Mouse (Mus musculus) cerebellum, postnatal 25 days (tissue): ENCODE results near the gene Serpina3f.
"Not testable (repeated sequence)": the region's sequence is repeated elsewhere in the genome, so short reads cannot be mapped to it uniquely, and the experiment has no call there.

Source experiments
- DNase-seq, 2 experiments: peaks; one replicate each; pipeline ENCODE4 v3.0.0; 2021; ENCODE audit warnings: mixed read lengths in 2 of 2

The Serpina3f gene

GRCm38 (mm10) chr12:104214445-104214753, at the start of gene Serpina3f:
Gene Serpina3f (plus strand): TSS chr12:104214544.
- no peak for DNase-seq

GRCm38 (mm10) chr12:104174747-104175146, 39.6 kb upstream of the Serpina3f start:
- DNase-seq: no peak

GRCm38 (mm10) chr12:104175636-104176035, 38.7 kb upstream of the Serpina3f start:
- no peak for DNase-seq

- DNase-seq: no peak
These were observed 35.8 kb upstream of the Serpina3f start for GRCm38 (mm10) chr12:104178577-104178976.

GRCm38 (mm10) chr12:104178987-104179386, 35.4 kb upstream of the Serpina3f start:
- DNase-seq: no peak

GRCm38 (mm10) chr12:104185046-104185445, 29.3 kb upstream of the Serpina3f start:
- no peak for DNase-seq

- no peak for DNase-seq
These were observed 28.2 kb upstream of the Serpina3f start for GRCm38 (mm10) chr12:104186041-104186581.

- DNase-seq: no peak
These were observed 25.1 kb upstream of the Serpina3f start for GRCm38 (mm10) chr12:104189246-104189645.

GRCm38 (mm10) chr12:104190852-104191251, 23.5 kb upstream of the Serpina3f start:
- DNase-seq: no peak

GRCm38 (mm10) chr12:104209149-104209548, 5.2 kb upstream of the Serpina3f start:
- no peak for DNase-seq

- no peak for DNase-seq
These were observed 4.5 kb upstream of the Serpina3f start for GRCm38 (mm10) chr12:104209802-104210201.

GRCm38 (mm10) chr12:104213689-104214444, 477 bp upstream of the Serpina3f start:
- DNase-seq: no peak

- DNase-seq: no peak
These were observed 905 bp downstream of the Serpina3f start for GRCm38 (mm10) chr12:104215249-104215648.

GRCm38 (mm10) chr12:104221616-104222015, 7.3 kb downstream of the Serpina3f start:
- DNase-seq: no peak

- no peak for DNase-seq
These were observed 9.3 kb downstream of the Serpina3f start for GRCm38 (mm10) chr12:104223690-104224089.

- no peak for DNase-seq
These were observed 10.4 kb downstream of the Serpina3f start for GRCm38 (mm10) chr12:104224598-104225300.

- DNase-seq: no peak
These were observed 16.4 kb downstream of the Serpina3f start for GRCm38 (mm10) chr12:104230762-104231161.

GRCm38 (mm10) chr12:104235915-104236314, 21.6 kb downstream of the Serpina3f start, which contains the start of gene Serpina3g:
Gene Serpina3g (plus strand): TSS chr12:104236245.
- DNase-seq: no peak

GRCm38 (mm10) chr12:104238048-104238447, 23.7 kb downstream of the Serpina3f start:
- DNase-seq: not testable (repeated sequence)

GRCm38 (mm10) chr12:104243307-104243706, 29.0 kb downstream of the Serpina3f start:
- no peak for DNase-seq

GRCm38 (mm10) chr12:104245092-104245491, 30.7 kb downstream of the Serpina3f start:
- DNase-seq: no peak

- no peak for DNase-seq
These were observed 31.3 kb downstream of the Serpina3f start for GRCm38 (mm10) chr12:104245595-104245994.

GRCm38 (mm10) chr12:104247553-104248002, 33.2 kb downstream of the Serpina3f start:
- no peak for DNase-seq

- no peak for DNase-seq
These were observed 33.9 kb downstream of the Serpina3f start for GRCm38 (mm10) chr12:104248231-104248630.
